Mouse (Mus musculus) myocyte (in vitro differentiated cells): Measurements from ENCODE around the gene Ryr1. TPM values are rescaled to one million over a fixed set of nuclear protein-coding genes. Genes with fewer than 3 reads are reported as not detected.

Experiments used
- H3K27me3 ChIP-seq: one replicate; pipeline ENCODE4 v1.6.1; 2011; ENCODE audit not compliant: control insufficient read depth, insufficient read depth, insufficient read length
- H3K36me3 ChIP-seq: one replicate; pipeline ENCODE4 v1.6.1; 2011; ENCODE audit not compliant: control insufficient read depth, insufficient read depth
- H3K4me2 ChIP-seq: one replicate; pipeline ENCODE4 v1.6.1; 2011; ENCODE audit warnings: low read depth, control low read depth
- H3K4me3 ChIP-seq: one replicate; pipeline ENCODE4 v1.5.1; 2011; ENCODE audit warnings: mild to moderate bottlenecking, control low read depth, moderate library complexity
- H3K79me2 ChIP-seq: one replicate; pipeline ENCODE4 v1.6.1; 2011; ENCODE audit not compliant: control insufficient read depth, insufficient read depth
- H3ac ChIP-seq: one replicate; pipeline ENCODE4 v1.6.1; 2011; ENCODE audit not compliant: control insufficient read depth, insufficient read length
- CEBPB ChIP-seq: IDR thresholded peaks from 2 replicates; pipeline ENCODE4 v1.6.1; 2011; ENCODE audit warnings: mild to moderate bottlenecking, moderate library complexity; ENCODE audit not compliant: poor library complexity, insufficient read depth, severe bottlenecking
- E2F4 ChIP-seq: IDR thresholded peaks from one replicate; pipeline ENCODE4 v1.6.1; 2011; ENCODE audit warnings: mild to moderate bottlenecking, control low read depth, moderate library complexity; ENCODE audit not compliant: insufficient read depth
- MAX ChIP-seq: IDR thresholded peaks from one replicate; pipeline ENCODE4 v1.6.1; 2011; ENCODE audit warnings: low read depth, mild to moderate bottlenecking, control low read depth
- MYOD1 ChIP-seq, 3 experiments: IDR thresholded peaks; one replicate each; pipeline ENCODE4 v1.6.1; 2011; ENCODE audit warnings: control low read depth in 2 of 3, low read depth in 2 of 3, mild to moderate bottlenecking in 2 of 3, moderate library complexity in 1 of 3; ENCODE audit not compliant: insufficient read length in 2 of 3, control insufficient read depth in 1 of 3
- MYOG ChIP-seq, 3 experiments: IDR thresholded peaks; one replicate each; pipeline ENCODE4 v1.6.1; 2011; ENCODE audit warnings: control low read depth in 2 of 3, low read depth in 2 of 3, mild to moderate bottlenecking in 2 of 3; ENCODE audit not compliant: insufficient read length in 2 of 3, control insufficient read depth in 1 of 3, insufficient read depth in 1 of 3
- POLR2A ChIP-seq: IDR thresholded peaks from one replicate; pipeline ENCODE4 v1.6.1; 2011; ENCODE audit warnings: low read depth, mild to moderate bottlenecking, control low read depth, moderate library complexity; ENCODE audit not compliant: insufficient read length
- POLR2AphosphoS2 ChIP-seq: IDR thresholded peaks from one replicate; pipeline ENCODE4 v1.6.1; 2011; ENCODE audit warnings: low read depth, control low read depth; ENCODE audit not compliant: insufficient read length
- REST ChIP-seq: IDR thresholded peaks from one replicate; pipeline ENCODE4 v1.6.1; 2011; ENCODE audit warnings: mild to moderate bottlenecking, control low read depth, moderate library complexity; ENCODE audit not compliant: insufficient read depth, insufficient read length
- SRF ChIP-seq: IDR thresholded peaks from one replicate; pipeline ENCODE4 v1.6.1; 2011; ENCODE audit warnings: low read depth; ENCODE audit not compliant: control insufficient read depth, insufficient read length
- TCF12 ChIP-seq: IDR thresholded peaks from one replicate; pipeline ENCODE4 v1.6.1; 2011; ENCODE audit warnings: mild to moderate bottlenecking, control low read depth; ENCODE audit not compliant: poor library complexity, insufficient read depth, severe bottlenecking
- TCF3 ChIP-seq: IDR thresholded peaks from one replicate; pipeline ENCODE4 v1.6.1; 2011; ENCODE audit warnings: low read depth, control low read depth; ENCODE audit not compliant: insufficient read length
- USF1 ChIP-seq: IDR thresholded peaks from one replicate; pipeline ENCODE4 v1.6.1; 2011; ENCODE audit warnings: low read depth, mild to moderate bottlenecking, control low read depth, moderate library complexity
- polyA plus RNA-seq: library from polyadenylated mRNA; unstranded; fragments of >200 nt; fragmentation: generic; extraction: Trizol; gene quantifications from one replicate; pipeline ENCODE4 v1.2.1, GENCODE M21; 2012; ENCODE audit warnings: missing spikeins

Gene Ryr1
- polyA plus RNA-seq, 1 experiment = 73.1 TPM

DNA sequence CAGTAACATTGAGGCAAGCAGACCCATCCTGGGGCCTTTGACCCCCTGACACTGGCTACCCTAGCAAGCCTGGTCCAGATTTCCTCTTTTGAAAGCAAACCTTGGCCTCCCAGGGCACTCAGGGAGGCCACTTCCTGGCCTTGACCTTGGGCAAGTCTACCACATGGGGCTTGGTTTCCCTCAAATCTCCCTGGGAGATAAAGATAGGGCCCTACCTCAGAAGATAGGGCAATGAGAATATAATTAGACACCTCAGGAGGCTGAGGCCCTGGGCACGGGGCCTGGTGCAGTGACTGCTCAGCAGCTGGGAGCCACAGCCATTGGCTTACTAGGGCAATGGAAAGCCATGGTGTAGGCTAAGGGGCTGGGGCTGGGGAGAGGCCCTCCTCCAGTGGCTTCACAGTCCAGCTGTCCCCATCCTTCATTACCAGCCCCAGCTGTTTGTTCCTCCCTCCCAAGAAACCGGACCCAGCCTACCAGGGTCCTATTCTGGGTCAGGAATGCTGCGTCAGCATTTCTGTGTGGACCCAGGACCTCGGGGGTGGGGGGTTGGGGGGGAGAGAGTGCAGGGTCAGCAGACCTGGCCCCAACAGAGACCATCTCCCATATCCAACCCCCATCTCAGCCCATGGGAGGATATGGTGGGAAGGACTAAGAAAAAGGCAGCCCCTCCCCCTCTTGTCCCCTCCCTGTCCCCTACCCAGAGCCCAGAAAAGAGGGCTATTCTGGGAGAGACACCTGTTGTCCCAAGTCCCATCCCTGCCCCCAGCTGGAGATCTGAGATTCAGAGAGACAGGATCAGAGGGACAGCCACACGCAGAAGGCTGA lies 1.2 kb downstream of the Ryr1 start:
- TF ChIP-seq MAX = no peak
- no peak for TF ChIP-seq REST
- peak; percentile 50 for TF ChIP-seq POLR2A
- peak; percentile 61 to 97 (median 74) for TF ChIP-seq MYOG (IDR thresholded peaks at IDR 0.05; ENCODE audit: control insufficient read depth in 1 of 3, insufficient read depth in 1 of 3, insufficient read length in 2 of 3, low read depth in 2 of 3)
- no peak for TF ChIP-seq POLR2AphosphoS2
- peak; percentile 90 to 98 (median 97) for TF ChIP-seq MYOD1 (IDR thresholded peaks at IDR 0.05; ENCODE audit: control insufficient read depth in 1 of 3, insufficient read length in 2 of 3, low read depth in 2 of 3)
- peak; percentile 57 for TF ChIP-seq TCF3
- TF ChIP-seq USF1 = no peak
- Histone ChIP-seq H3K36me3 (no peaks in the 10 kb centered on the region), H3K27me3 (no peaks in the 10 kb centered on the region), H3K4me3 (peak overlapping the region; percentile 54), H3K4me2 (peak overlapping the region; percentile 82), H3ac (peak overlapping the region; percentile 73), H3K79me2 (peaks cover 15% of the 10 kb centered on the region)

DNA sequence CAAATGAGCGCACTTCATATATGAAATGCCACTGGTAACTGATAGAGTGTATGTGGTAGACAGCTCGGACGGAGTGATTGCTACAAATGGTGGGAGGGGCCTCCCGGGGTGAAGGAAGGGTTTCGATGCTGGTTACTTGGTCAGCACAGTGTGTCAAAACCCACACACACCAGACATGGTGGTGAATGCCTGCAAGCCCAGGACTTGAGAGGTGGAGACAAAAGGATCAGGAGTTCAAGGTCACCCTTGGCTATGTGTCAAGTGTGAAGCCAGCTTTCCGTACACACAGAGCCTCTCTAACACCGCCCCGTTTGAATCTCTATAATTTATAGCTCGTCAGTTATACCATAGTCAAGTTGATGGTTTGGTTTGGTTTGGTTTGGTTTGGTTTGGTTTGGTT lies 2.2 kb downstream of the Ryr1 start:
- no peaks in the 10 kb centered on the region for H3K27me3 ChIP-seq
- H3ac ChIP-seq = no peak overlapping the region
- TF ChIP-seq POLR2AphosphoS2 = peak; percentile 45
- no peak for TF ChIP-seq POLR2A
- peaks cover 15% of the 10 kb centered on the region for H3K79me2 ChIP-seq
- H3K4me3 ChIP-seq = peak overlapping the region; percentile 54
- H3K4me2 ChIP-seq = peak overlapping the region; percentile 82
- no peaks in the 10 kb centered on the region for H3K36me3 ChIP-seq

DNA sequence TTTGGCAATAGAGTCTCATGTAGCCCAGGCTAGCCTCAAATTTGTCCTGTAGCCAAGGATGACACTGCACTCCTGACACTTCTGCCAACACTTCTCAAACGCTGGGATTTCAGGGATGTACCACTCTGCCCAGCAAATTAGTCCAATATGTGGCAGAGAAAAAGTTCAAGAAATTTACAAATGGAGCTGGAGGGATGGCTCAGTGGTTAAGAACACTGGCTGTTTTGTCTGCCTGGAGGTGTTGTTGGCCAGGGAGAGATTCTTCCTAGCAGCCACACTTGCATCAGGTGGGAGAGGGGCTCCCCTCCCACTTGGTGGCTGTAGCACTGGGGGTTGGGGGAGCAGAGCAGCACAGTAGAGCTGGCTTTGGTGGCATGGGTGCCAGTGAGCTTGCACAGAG lies 5.5 kb downstream of the Ryr1 start:
- H3K79me2 ChIP-seq = peaks cover 15% of the 10 kb centered on the region
- no peak overlapping the region for H3K4me2 ChIP-seq
- peaks cover 5% of the 10 kb centered on the region for H3K36me3 ChIP-seq
- no peak overlapping the region for H3ac ChIP-seq
- H3K27me3 ChIP-seq = no peaks in the 10 kb centered on the region
- TF ChIP-seq SRF (no peak), MYOG (IDR thresholded peaks at IDR 0.05; ENCODE audit: control insufficient read depth in 1 of 3, insufficient read depth in 1 of 3, insufficient read length in 2 of 3, low read depth in 2 of 3) (no peak), USF1 (no peak), TCF12 (no peak), E2F4 (no peak), MAX (no peak), CEBPB (no peak), MYOD1 (IDR thresholded peaks at IDR 0.05; ENCODE audit: control insufficient read depth in 1 of 3, insufficient read length in 2 of 3, low read depth in 2 of 3) (no peak), REST (no peak), POLR2A (no peak), TCF3 (no peak), POLR2AphosphoS2 (no peak)
- no peak overlapping the region for H3K4me3 ChIP-seq

DNA sequence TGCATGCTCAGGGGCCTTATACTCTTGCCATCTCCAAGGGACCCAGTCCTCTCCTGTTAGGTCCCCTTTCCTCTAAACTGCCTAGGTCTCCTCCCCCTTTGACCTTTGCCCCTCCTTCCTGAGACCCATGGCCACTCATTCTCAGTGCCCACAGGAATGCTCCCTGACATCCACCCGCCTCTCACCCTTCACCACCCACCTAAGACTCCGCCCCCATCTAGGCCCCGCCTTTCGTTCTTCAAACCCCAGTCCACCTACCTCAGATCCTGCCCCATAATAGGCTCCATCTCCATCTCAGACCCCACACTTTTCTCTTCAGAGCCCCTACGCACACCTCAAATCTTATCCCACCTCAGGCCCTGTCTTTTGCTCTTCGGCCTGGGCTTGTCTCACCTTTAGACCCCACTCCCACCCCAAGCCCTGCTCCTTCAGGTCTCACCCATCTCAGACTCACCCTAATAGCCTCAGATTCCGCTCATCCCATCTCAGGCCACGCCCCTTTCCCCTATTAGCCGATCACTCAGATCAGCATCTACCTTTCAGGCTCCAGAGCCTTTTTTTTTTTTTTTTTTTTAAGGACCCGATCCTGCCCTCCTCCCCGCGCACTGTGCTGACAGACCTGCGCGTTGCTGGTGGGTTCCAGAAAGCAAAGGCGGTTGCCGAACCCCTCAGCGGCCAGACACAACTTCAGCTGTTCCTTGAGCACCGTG lies 6.7 kb downstream of the Ryr1 start:
- Histone ChIP-seq H3ac (no peak overlapping the region), H3K79me2 (peaks cover 15% of the 10 kb centered on the region), H3K4me3 (no peak overlapping the region), H3K4me2 (no peak overlapping the region), H3K27me3 (no peaks in the 10 kb centered on the region), H3K36me3 (peaks cover 5% of the 10 kb centered on the region)
- TF ChIP-seq USF1 = no peak
- peak; percentile 18 for TF ChIP-seq POLR2AphosphoS2
- TF ChIP-seq CEBPB = no peak
- TF ChIP-seq MYOG (IDR thresholded peaks at IDR 0.05; ENCODE audit: control insufficient read depth in 1 of 3, insufficient read depth in 1 of 3, insufficient read length in 2 of 3, low read depth in 2 of 3) = no peak
